Mouse (Mus musculus): Measurements from ENCODE around the gene Pde10a.
A peak's percentile ranks its signal among the peaks of the same experiment; 100 is the strongest.

Gene Pde10a

GRCm38 (mm10) chr17:8802889-8803799 lies 278.0 kb downstream of the Pde10a start:
- DNase-seq, result no peak

GRCm38 (mm10) chr17:8807345-8807744 lies 282.2 kb downstream of the Pde10a start:
- DNase-seq, result peak; percentile 30

DNA sequence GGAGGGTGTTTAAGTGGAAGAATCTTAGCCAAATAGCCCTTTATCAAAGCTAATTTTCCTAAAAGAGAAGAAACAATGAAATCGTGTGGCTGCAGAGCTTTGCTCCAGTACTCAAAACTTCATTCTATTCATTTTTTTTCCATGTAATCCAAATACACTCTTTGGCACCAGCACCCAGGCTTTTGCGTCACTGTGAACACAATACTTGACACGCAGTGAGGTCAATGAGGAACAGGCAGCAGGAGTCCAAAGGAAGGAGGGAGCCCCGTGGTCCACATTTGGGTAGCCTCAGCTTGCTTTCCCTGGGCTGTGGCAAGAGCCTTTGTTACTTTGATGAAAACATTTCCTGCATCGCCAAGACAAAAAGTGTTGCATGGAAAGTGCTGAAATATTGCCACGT lies 284.6 kb downstream of the Pde10a start:
- DNase-seq, result no peak

- no peak for DNase-seq
Measured at GRCm38 (mm10) chr17:8810201-8810600, 285.0 kb downstream of the Pde10a start.

GRCm38 (mm10) chr17:8812228-8812865 lies 287.2 kb downstream of the Pde10a start:
- DNase-seq, result peak; percentile 26

DNA sequence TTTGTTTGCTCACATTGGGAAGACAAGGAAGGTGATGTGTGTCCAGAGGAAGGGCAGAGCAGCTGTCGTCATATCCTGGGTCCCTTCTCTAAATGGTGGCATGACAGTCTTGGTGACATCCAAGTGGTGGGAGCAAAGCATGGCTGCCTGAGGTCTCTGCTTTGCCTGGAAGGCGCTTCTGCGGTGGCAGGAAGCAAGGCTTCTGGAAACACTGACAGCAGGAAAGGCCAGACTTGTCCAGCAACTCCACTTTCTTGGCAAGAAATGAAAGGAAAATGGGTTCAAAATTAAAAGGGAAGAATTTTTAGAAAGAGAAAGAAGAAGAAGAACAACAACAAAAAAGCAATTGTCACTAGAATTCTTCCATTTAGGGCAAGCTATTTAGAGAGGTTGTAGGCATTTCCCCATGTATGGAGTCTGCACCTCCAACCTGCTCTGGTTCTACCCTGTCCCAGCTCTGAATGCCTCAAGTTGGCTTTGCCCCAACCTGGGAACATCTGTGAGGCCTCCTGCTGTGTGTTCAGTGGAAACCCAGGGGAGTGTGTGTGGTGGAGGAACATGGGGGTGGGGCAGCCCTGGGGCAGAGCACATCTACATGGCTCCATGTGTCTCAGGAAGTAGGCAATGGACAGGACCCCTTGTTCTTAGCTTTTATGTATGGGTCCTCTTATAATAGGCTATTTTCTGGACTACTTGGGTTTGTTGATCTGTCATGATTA lies 288.8 kb downstream of the Pde10a start:
- DNase-seq, result peak; percentile 38

DNA sequence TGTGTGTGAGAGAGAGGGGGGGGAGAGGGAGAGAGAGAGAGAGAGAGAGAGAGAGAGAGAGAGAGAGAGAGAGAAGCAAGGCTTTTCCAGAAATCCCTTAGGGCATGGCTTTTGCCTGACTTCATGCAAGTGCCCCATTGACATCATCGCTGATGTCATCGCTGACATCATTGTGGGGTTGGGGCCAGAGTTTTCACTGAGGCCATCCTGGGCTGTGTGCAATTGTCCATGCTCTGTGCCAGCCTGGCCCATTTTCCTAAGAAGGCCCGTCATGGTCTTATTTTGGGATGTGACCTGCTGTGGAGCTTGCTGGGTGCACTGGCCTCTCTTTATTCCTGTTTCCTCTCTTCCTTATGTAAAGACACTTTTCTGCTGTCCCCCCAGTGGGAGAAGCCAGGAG lies 290.2 kb downstream of the Pde10a start:
- no peak for DNase-seq

GRCm38 (mm10) chr17:8815864-8816263 lies 290.7 kb downstream of the Pde10a start:
- DNase-seq, result no peak

GRCm38 (mm10) chr17:8818675-8819074 lies 293.5 kb downstream of the Pde10a start:
- DNase-seq, result no peak

GRCm38 (mm10) chr17:8823548-8823947 lies 298.4 kb downstream of the Pde10a start:
- no peak for DNase-seq

DNA sequence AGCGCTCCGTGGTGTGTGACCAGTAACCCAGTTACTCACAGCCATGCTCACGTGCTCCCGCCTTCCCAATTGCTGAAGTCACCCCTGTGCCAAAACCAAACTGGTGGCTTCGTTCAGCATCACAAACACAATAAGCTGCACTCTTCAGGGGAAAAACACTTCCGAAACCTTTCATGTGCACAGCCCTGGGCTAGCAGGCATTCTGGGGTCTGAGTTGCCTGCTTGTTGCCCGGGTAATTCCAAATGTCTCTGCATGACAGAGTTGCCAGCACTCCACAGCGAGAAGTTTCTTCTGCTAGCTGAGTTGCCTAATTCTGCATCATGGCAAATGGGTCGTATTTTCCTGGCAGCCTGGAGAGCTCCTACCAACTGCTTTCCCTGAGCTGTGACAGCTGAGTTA lies 302.0 kb downstream of the Pde10a start:
- no peak for DNase-seq

- no peak for DNase-seq
Measured at GRCm38 (mm10) chr17:8831001-8831400, 305.8 kb downstream of the Pde10a start.

DNA sequence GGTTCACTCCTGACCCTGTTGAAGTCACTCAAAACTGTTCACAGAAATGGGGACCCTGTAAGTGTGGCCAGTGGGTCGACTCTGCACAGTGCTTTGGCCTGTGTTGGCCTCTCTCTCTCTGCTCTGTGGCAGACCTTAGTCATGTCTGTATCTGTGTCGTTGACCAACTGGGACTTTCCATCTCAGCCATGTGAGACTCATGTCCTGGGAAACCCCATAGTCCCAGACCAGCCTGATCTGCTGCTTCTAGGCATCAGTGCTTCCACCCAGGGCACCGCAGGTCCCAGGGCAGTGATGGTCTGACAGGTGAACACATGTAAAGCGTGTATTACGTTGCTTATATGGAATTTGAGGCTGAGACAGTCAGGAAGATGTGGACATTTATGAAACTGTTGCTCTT lies 311.1 kb downstream of the Pde10a start:
- no peak for DNase-seq

GRCm38 (mm10) chr17:8838252-8838651 lies 313.1 kb downstream of the Pde10a start:
- DNase-seq, result peak; percentile 47

- DNase-seq, result peak; percentile 41
Measured at GRCm38 (mm10) chr17:8839237-8840011, 314.3 kb downstream of the Pde10a start.

- no peak for DNase-seq
Measured at GRCm38 (mm10) chr17:8841094-8841493, 315.9 kb downstream of the Pde10a start.

DNA sequence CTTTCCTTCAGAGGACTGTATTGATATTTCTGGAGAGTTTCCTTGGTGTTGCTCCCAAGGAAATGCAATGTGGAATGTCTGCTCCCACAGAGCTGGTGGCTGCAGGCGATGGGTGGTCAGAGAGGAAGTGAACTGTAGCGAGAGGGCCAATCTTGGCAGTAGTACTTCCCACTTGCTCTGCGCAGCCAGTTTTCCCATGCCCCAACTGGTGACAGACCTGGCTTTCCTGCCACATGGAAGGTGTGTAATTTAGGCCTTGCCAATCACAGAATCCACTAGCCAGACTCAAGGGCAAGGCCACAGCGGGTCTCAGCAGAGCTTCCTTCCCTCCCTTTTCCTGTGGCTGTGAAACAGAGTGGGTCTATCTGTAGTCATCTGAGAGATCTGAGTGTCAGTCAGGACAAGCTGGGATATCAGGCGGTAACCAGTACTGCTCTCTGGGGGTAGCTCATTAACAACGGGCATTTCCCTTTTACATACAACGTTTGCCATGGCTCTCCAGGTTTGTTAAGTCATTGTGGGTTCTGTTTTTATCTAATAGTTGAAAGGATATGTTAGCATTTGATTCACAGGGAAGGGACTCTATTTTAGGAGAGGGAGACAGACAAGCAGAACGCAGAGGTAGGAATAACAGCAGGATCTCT lies 316.8 kb downstream of the Pde10a start:
- peak; percentile 21 for DNase-seq

GRCm38 (mm10) chr17:8842662-8843061 lies 317.5 kb downstream of the Pde10a start:
- peak; percentile 10 for DNase-seq

- DNase-seq, result no peak
Measured at GRCm38 (mm10) chr17:8843941-8844340, 318.8 kb downstream of the Pde10a start.

DNA sequence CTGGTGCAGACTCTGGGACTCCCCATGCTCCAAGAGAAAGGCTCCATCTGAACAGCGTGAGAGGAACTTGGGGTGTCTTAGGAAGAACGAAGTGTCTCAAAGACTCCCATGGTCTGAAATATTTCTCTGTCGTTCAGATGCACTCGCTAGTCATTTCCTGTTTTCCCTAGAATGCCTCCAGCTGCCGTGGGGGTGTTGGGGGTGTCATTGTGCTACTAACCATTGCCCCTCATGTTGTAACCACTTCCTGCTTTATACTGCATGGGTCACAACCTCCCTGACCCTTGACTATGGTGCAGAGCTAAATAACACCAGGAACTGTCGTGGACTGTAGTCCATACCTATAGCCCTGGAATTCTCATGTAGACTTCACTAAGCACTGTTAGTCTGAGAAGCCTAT lies 321.3 kb downstream of the Pde10a start:
- DNase-seq, result peak; percentile 55

GRCm38 (mm10) chr17:8847558-8847957 lies 322.4 kb downstream of the Pde10a start:
- no peak for DNase-seq

DNA sequence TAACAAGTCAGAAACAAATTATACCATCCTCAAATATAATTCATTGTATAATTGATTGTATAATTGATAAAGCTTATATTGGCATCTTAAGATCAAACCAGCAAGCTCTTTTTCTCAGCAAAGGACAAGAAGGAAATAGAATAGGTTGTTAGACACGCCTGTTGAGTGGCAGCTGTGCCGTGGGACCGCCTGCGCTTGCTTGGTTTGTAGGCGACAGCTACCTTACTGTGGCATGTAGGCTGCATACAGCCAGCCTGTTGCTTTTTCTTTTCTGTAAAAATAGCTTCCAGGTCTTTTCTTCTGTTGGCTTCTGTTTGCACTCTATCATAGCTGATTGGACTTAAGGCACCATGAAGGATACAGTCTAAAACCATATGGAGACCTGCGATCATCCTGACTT lies 326.7 kb downstream of the Pde10a start:
- DNase-seq, result no peak
